Mouse (Mus musculus) CH12.LX (cell line): ENCODE measurements around the gene Tnfsf9.

Experiments
- CTCF ChIP-seq, 2 experiments: IDR thresholded peaks in 1 of 2; conservative IDR thresholded peaks in 1 of 2; 2 replicates each; pipeline ENCODE4 v1.5.1; 2011 to 2012; ENCODE audit warnings: low read depth in 2 of 2, low read length in 2 of 2, improper control_type of control experiment in 1 of 2, inconsistent platforms in 1 of 2, mild to moderate bottlenecking in 1 of 2, moderate library complexity in 1 of 2
- PAX5 ChIP-seq: IDR thresholded peaks from 2 replicates; pipeline ENCODE4 v1.6.1; 2012; ENCODE audit warnings: low read length, inconsistent platforms, mixed read lengths
- POLR2A ChIP-seq: IDR thresholded peaks from 2 replicates; pipeline ENCODE4 v1.6.1; 2011; ENCODE audit warnings: low read depth, mild to moderate bottlenecking, improper control_type of control experiment, low read length
- TBP ChIP-seq: conservative IDR thresholded peaks from 2 replicates; pipeline ENCODE4 v1.6.1; 2011; ENCODE audit warnings: low read depth, low read length, improper control_type of control experiment
- TCF12 ChIP-seq: IDR thresholded peaks from 2 replicates; pipeline ENCODE4 v1.6.1; 2014; ENCODE audit warnings: low read depth, mild to moderate bottlenecking, inconsistent platforms, low read length, improper control_type of control experiment
- UBTF ChIP-seq: IDR thresholded peaks from 2 replicates; pipeline ENCODE4 v1.6.1; 2012; ENCODE audit warnings: low read depth, mild to moderate bottlenecking, inconsistent platforms, low read length, improper control_type of control experiment, moderate library complexity
- ZMIZ1 ChIP-seq: IDR thresholded peaks from 2 replicates; pipeline ENCODE4 v1.6.1; 2012; ENCODE audit warnings: low read depth, mild to moderate bottlenecking, inconsistent platforms, low read length, improper control_type of control experiment

GRCm38 (mm10) chr17:57153006-57153405 lies 47.9 kb downstream of the Tnfsf9 start:
- TF ChIP-seq PAX5 = no peak
- no peak for TF ChIP-seq POLR2A
- TF ChIP-seq CTCF (conservative IDR thresholded peaks at IDR 0.05 in 1 of 2, IDR thresholded peaks at IDR 0.05 in 1 of 2; ENCODE audit: low read depth in 2 of 2, low read length in 2 of 2) = no peak
- TF ChIP-seq ZMIZ1 = no peak
- TF ChIP-seq UBTF = no peak
- TF ChIP-seq TBP = no peak
- no peak for TF ChIP-seq TCF12
